Mouse (Mus musculus) kidney, adult 8-10 months (tissue): ENCODE measurements around the gene Olfr1025-ps1.

ENCODE experiments used
- DNase-seq, 2 experiments: peaks; one replicate each; pipeline ENCODE4 v3.0.0; 2022

Olfr1025-ps1 gene

DNA sequence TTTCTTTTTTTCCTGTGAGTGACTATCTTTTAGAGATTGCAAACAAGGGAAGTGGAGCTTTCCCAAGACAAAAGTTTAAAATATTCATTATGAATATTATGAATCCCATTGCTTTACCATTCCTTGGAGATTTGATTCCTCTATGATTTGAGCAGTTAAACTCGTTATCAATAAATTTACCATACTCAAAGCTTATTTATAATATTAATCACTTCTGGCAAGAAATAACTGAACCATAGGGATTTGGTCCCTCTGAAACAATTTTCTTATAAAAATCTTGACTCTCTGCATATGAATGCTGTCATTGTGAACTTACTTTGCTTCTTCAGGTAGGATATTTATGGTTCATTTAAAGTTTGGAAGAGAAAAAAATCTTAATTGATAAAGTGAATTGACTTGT lies at the start of gene Olfr1025-ps1:
TSS of gene Olfr1025-ps1 (plus strand) at position 301 of the 400 bp plus-strand sequence.
- DNase-seq, result no peak

DNA sequence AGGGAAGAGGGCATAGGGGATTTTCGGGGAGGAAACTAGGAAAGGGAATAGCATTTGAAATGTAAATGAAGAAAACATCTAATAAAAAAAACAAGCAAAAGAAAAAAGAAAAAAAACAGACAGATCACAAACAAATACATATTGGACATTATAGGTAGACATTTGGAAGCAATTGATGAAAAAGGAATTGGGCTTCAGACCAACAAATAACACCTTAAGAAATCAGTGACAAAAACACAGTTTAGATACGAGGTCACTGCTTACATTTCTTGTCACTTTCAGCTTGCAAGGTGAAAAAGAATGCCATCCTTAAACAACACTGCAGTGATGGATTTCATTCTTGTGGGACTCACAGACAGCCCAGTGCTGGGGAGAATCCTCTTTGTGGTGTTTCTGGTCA lies 46.7 kb upstream of the Olfr1025-ps1 start, which contains the start of gene Olfr1022:
TSS of gene Olfr1022 (plus strand) at position 301 of the 400 bp plus-strand sequence.
- no peak for DNase-seq

DNA sequence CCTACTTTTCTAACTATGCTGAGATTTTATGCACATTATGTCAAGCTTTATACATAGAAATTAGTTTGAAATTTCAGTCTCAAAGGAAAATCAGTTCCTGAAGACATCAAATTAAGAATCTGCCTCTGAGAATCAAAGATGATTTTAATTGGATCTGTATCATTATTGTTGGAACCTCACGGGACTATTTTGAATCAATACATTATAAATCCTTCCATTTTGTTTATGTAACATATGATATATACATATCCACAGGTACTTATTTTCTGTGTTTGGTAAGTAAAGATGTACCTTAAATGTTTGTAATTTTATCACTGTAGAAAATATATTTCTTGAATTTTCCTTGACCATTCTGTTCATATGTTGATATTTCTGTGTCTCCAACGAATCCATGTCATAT lies 29.7 kb upstream of the Olfr1025-ps1 start, which contains the start of gene Olfr1023:
TSS of gene Olfr1023 (plus strand) at position 301 of the 400 bp plus-strand sequence.
- no peak for DNase-seq

DNA sequence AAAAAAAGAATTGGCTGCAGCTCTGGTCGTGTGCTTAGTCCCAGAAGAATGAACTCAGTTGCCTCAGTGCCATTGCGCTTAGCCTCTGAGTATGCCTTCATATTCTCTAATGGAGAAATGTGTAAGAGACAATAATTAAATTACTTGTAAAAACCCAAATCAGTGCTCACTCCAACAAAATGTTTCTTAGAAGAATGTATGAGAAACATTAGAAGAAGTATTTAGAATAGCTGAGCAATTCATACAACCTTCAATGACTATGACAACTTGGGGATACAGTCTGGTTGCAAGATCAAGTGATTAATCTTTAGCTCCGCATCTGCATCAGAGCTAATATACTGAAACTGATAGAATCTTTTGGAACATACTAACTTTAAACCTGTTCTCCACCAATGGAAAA lies 10.0 kb upstream of the Olfr1025-ps1 start, which contains the start of gene Olfr1024:
TSS of gene Olfr1024 (minus strand) at position 101 of the 400 bp plus-strand sequence.
- no peak for DNase-seq

DNA sequence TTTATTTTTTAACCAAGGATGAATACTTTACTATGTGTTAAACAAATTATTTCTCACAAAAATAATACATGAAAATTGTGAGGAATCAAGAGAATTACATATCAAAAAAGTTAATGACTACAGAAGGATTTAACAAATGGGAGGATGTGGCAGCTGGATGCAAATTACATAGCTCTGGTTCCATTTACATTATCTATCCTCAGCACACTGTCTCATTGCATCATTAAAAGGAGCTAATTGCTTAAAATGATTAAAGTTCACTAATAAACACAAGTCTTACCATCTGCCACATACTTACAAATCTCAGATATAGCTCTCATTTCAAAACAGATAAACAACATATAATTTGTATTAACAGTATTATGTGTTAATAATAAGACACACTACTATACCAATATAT lies 1.8 kb upstream of the Olfr1025-ps1 start:
- no peak for DNase-seq

DNA sequence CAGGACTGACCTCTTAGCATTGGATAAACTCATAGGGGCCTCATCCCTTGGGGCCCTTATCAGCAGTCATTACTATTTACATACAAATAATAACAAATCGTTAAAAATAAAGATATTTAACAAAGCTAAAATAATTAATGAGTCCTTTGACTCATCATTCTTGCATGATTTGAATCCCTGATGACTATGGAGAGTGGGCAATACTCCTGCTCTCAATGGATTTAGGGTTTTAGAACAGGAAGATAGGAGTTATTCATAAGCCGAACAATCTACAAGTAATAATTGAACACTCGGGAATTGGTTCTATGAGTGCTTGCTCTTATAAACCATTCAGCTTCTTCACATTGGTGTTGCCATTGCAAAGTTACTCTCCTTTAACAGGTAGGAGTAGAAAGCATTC lies 6.3 kb downstream of the Olfr1025-ps1 start, which contains the start of gene Olfr1026:
TSS of gene Olfr1026 (plus strand) at position 301 of the 400 bp plus-strand sequence.
- no peak for DNase-seq

DNA sequence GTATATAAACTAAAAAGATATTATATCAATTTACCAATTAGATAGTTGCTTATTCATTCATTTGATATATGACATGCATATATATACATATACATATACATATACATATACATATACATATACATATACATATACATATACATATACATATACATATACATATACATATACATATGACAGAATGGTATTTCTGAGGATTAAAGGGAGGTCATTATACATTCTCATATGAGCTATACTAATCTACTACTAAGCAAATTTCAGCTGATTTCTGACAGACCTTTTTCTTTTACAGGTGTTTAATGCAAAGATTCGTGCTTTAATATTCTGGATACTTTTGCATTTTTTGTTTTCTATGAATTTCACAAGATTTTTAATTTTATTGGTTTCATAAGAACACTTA lies 35.1 kb downstream of the Olfr1025-ps1 start, which contains the start of gene Olfr1028:
TSS of gene Olfr1028 (plus strand) at position 301 of the 400 bp plus-strand sequence.
- DNase-seq, result no peak
